Mouse (Mus musculus) liver, embryonic 11.5 days (tissue): ENCODE results near the gene Unc79. TPM values are rescaled to one million over a fixed set of nuclear protein-coding genes. Genes with fewer than 3 reads are reported as not detected.

Experiments used
- ATAC-seq: fragments of 200-750 bp; cut with Nextera tagmentation; replicated peaks from 2 replicates; pipeline ENCODE4 v1.8.0; 2017; ENCODE audit warnings: moderate number of reproducible peaks, mild to moderate bottlenecking, moderate TSS enrichment, moderate library complexity; ENCODE audit not compliant: low FRiP score
- DNase-seq: peaks from one replicate; pipeline ENCODE4 v3.0.0-alpha.2; 2017; ENCODE audit warnings: low spot score
- H3K27ac ChIP-seq: fragments of 300-500 bp; sonication (generic); 2 replicates; pipeline ENCODE4 v1.5.1; 2014; ENCODE audit warnings: mild to moderate bottlenecking, low read depth, low read length, control low read depth
- H3K27me3 ChIP-seq: fragments of 300-500 bp; sonication (generic); replicated peaks from 2 replicates; pipeline ENCODE4 v1.6.1; 2014; ENCODE audit warnings: low read length, mixed read lengths; ENCODE audit not compliant: control insufficient read depth, insufficient read depth
- H3K36me3 ChIP-seq: fragments of 300-500 bp; sonication (generic); 2 replicates; pipeline ENCODE4 v1.6.1; 2014; ENCODE audit warnings: mild to moderate bottlenecking, low read length, moderate library complexity, mixed read lengths; ENCODE audit not compliant: control insufficient read depth, insufficient read depth
- H3K4me1 ChIP-seq: fragments of 300-500 bp; sonication (generic); replicated peaks from 2 replicates; pipeline ENCODE4 v1.6.1; 2014; ENCODE audit warnings: low read length, mixed read lengths; ENCODE audit not compliant: control insufficient read depth, insufficient read depth
- H3K4me2 ChIP-seq: fragments of 300-500 bp; sonication (generic); 2 replicates; pipeline ENCODE4 v1.6.1; 2014; ENCODE audit warnings: mild to moderate bottlenecking, control low read depth, moderate library complexity
- H3K4me3 ChIP-seq: fragments of 300-500 bp; sonication (generic); 2 replicates; pipeline ENCODE4 v1.5.1; 2014; ENCODE audit warnings: low read depth, low read length, control low read depth
- H3K9ac ChIP-seq: fragments of 300-500 bp; sonication (generic); 2 replicates; pipeline ENCODE4 v1.6.1; 2014; ENCODE audit warnings: low read depth, low read length, control low read depth
- H3K9me3 ChIP-seq: fragments of 300-500 bp; sonication (generic); 2 replicates; pipeline ENCODE4 v1.6.1; 2016; ENCODE audit warnings: low read length, inconsistent platforms, mixed read lengths; ENCODE audit not compliant: control insufficient read depth
- WGBS: fragments of 180-500 bp; shearing (Covaris S2); extraction: QIAGEN DNeasy Blood & Tissue Kit; methylation state at CpG from one replicate; pipeline ENCODE4 v1.1.7; 2014; 5-methylcytosine and 5-hydroxymethylcytosine counted together
- polyA plus RNA-seq: library from polyadenylated mRNA; unstranded; fragments of >200 nt; fragmentation: Nextera tagmentation; extraction: Ambion mirVana; gene quantifications from 2 replicates; pipeline ENCODE4 v1.2.1, GENCODE M21; 2014

The Unc79 gene
- polyA plus RNA-seq, 1 experiment from 2014 or later, result 0.04 TPM

- H3K27me3 ChIP-seq, result no peaks in the 10 kb centered on the region
- no peak overlapping the region for H3K4me2 ChIP-seq
- no peak overlapping the region for H3K27ac ChIP-seq
- no peaks in the 10 kb centered on the region for H3K4me1 ChIP-seq
- no peak overlapping the region for H3K9ac ChIP-seq
- 60% methylated on average over 4 of the region's 4 CpGs for WGBS
- no peak for ATAC-seq
- DNase-seq, result no peak
- no peak overlapping the region for H3K4me3 ChIP-seq
- no peaks in the 10 kb centered on the region for H3K36me3 ChIP-seq
- H3K9me3 ChIP-seq, result no peaks in the 10 kb centered on the region
Observed at GRCm38 (mm10) chr12:103008491-103008890, 59.8 kb downstream of the Unc79 start.

GRCm38 (mm10) chr12:103018161-103018560, 69.5 kb downstream of the Unc79 start:
- WGBS, result 91% methylated on average over 12 of the region's 12 CpGs
- no peak for ATAC-seq
- no peaks in the 10 kb centered on the region for H3K9me3 ChIP-seq
- H3K4me2 ChIP-seq, result no peak overlapping the region
- no peak for DNase-seq
- no peaks in the 10 kb centered on the region for H3K36me3 ChIP-seq
- H3K4me1 ChIP-seq, result no peaks in the 10 kb centered on the region
- H3K27ac ChIP-seq, result no peak overlapping the region
- H3K4me3 ChIP-seq, result no peak overlapping the region
- no peak overlapping the region for H3K9ac ChIP-seq
- H3K27me3 ChIP-seq, result no peaks in the 10 kb centered on the region

GRCm38 (mm10) chr12:103036692-103037091, 88.0 kb downstream of the Unc79 start:
- Histone ChIP-seq H3K9ac (no peak overlapping the region), H3K9me3 (no peaks in the 10 kb centered on the region), H3K4me3 (no peak overlapping the region), H3K4me1 (no peaks in the 10 kb centered on the region), H3K27ac (no peak overlapping the region), H3K27me3 (no peaks in the 10 kb centered on the region), H3K4me2 (no peak overlapping the region), H3K36me3 (no peaks in the 10 kb centered on the region)
- ATAC-seq (no peak), DNase-seq (no peak)
- 42% methylated on average over 5 of the region's 5 CpGs for WGBS

GRCm38 (mm10) chr12:103039332-103039731, 90.7 kb downstream of the Unc79 start:
- no peak overlapping the region for H3K4me2 ChIP-seq
- H3K27me3 ChIP-seq, result no peaks in the 10 kb centered on the region
- no peak overlapping the region for H3K9ac ChIP-seq
- 69% methylated on average over 10 of the region's 10 CpGs for WGBS
- H3K36me3 ChIP-seq, result no peaks in the 10 kb centered on the region
- H3K4me1 ChIP-seq, result no peaks in the 10 kb centered on the region
- H3K9me3 ChIP-seq, result no peaks in the 10 kb centered on the region
- H3K4me3 ChIP-seq, result no peak overlapping the region
- DNase-seq (no peak), ATAC-seq (no peak)
- H3K27ac ChIP-seq, result no peak overlapping the region

GRCm38 (mm10) chr12:103040136-103040535, 91.5 kb downstream of the Unc79 start:
- 71% methylated on average over 2 of the region's 2 CpGs for WGBS
- Histone ChIP-seq H3K27ac (no peak overlapping the region), H3K4me2 (no peak overlapping the region), H3K4me3 (no peak overlapping the region), H3K9ac (no peak overlapping the region), H3K36me3 (no peaks in the 10 kb centered on the region), H3K27me3 (no peaks in the 10 kb centered on the region), H3K9me3 (no peaks in the 10 kb centered on the region), H3K4me1 (no peaks in the 10 kb centered on the region)
- DNase-seq, result no peak
- no peak for ATAC-seq

- DNase-seq (no peak), ATAC-seq (no peak)
- Histone ChIP-seq H3K27ac (no peak overlapping the region), H3K9me3 (no peaks in the 10 kb centered on the region), H3K4me2 (no peak overlapping the region), H3K36me3 (no peaks in the 10 kb centered on the region), H3K4me3 (no peak overlapping the region), H3K27me3 (no peaks in the 10 kb centered on the region), H3K4me1 (no peaks in the 10 kb centered on the region), H3K9ac (no peak overlapping the region)
- WGBS, result 80% methylated on average over 3 of the region's 3 CpGs
Observed at GRCm38 (mm10) chr12:103041401-103041800, 92.7 kb downstream of the Unc79 start.

GRCm38 (mm10) chr12:103042711-103043110, 94.1 kb downstream of the Unc79 start:
- Histone ChIP-seq H3K4me2 (no peak overlapping the region), H3K4me3 (no peak overlapping the region), H3K27ac (no peak overlapping the region), H3K27me3 (no peaks in the 10 kb centered on the region), H3K36me3 (no peaks in the 10 kb centered on the region), H3K9me3 (no peaks in the 10 kb centered on the region), H3K9ac (no peak overlapping the region), H3K4me1 (no peaks in the 10 kb centered on the region)
- DNase-seq, result no peak
- 87% methylated on average over 5 of the region's 5 CpGs for whole genome bisulfite sequencing
- no peak for ATAC-seq

- no peaks in the 10 kb centered on the region for H3K27me3 ChIP-seq
- H3K4me1 ChIP-seq, result no peaks in the 10 kb centered on the region
- no peak overlapping the region for H3K9ac ChIP-seq
- H3K9me3 ChIP-seq, result no peaks in the 10 kb centered on the region
- H3K4me2 ChIP-seq, result no peak overlapping the region
- no peak for DNase-seq
- no peak for ATAC-seq
- H3K36me3 ChIP-seq, result no peaks in the 10 kb centered on the region
- H3K27ac ChIP-seq, result no peak overlapping the region
- WGBS, result 76% methylated on average over 4 of the region's 4 CpGs
- no peak overlapping the region for H3K4me3 ChIP-seq
Observed at GRCm38 (mm10) chr12:103044422-103044821, 95.8 kb downstream of the Unc79 start.

- Histone ChIP-seq H3K27ac (no peak overlapping the region), H3K9me3 (no peaks in the 10 kb centered on the region), H3K4me2 (no peak overlapping the region), H3K4me1 (no peaks in the 10 kb centered on the region), H3K36me3 (no peaks in the 10 kb centered on the region), H3K27me3 (no peaks in the 10 kb centered on the region), H3K9ac (no peak overlapping the region), H3K4me3 (no peak overlapping the region)
- DNase-seq, result no peak
- no peak for ATAC-seq
- WGBS, result 85% methylated on average over 12 of the region's 12 CpGs
Observed at GRCm38 (mm10) chr12:103049865-103050264, 101.2 kb downstream of the Unc79 start.
